Mouse (Mus musculus) hindbrain, embryonic 11.5 days (tissue): Measurements from ENCODE around the gene Zfp937. TPM values are rescaled to one million over a fixed set of nuclear protein-coding genes. Genes with fewer than 3 reads are reported as not detected.
"Not testable (repeated sequence)": the region's sequence is repeated elsewhere in the genome, so short reads cannot be mapped to it uniquely, and the experiment has no call there.

Experiments
- ATAC-seq: fragments of 200-750 bp; cut with Nextera tagmentation; 2 replicates; pipeline ENCODE4 v1.8.0; 2017; ENCODE audit warnings: mild to moderate bottlenecking, moderate TSS enrichment, moderate library complexity; ENCODE audit not compliant: low FRiP score
- DNase-seq: peaks from one replicate; pipeline ENCODE4 v3.0.0-alpha.2; 2015; ENCODE audit warnings: low spot score
- H3K27ac ChIP-seq: fragments of 300-500 bp; sonication (generic); 2 replicates; pipeline ENCODE4 v1.5.1; 2014; ENCODE audit warnings: mild to moderate bottlenecking, low read depth, low read length
- H3K27me3 ChIP-seq: fragments of 300-500 bp; sonication (generic); 2 replicates; pipeline ENCODE4 v1.6.1; 2014; ENCODE audit warnings: mild to moderate bottlenecking, low read length, moderate library complexity, mixed read lengths; ENCODE audit not compliant: control insufficient read depth, insufficient read depth
- H3K36me3 ChIP-seq: fragments of 300-500 bp; sonication (generic); 2 replicates; pipeline ENCODE4 v1.6.1; 2014; ENCODE audit warnings: mild to moderate bottlenecking, low read length, moderate library complexity, mixed read lengths; ENCODE audit not compliant: control insufficient read depth, insufficient read depth
- H3K4me1 ChIP-seq: fragments of 300-500 bp; sonication (generic); replicated peaks from 2 replicates; pipeline ENCODE4 v1.6.1; 2014; ENCODE audit warnings: low read length, mixed read lengths; ENCODE audit not compliant: control insufficient read depth, insufficient read depth
- H3K4me2 ChIP-seq: fragments of 300-500 bp; sonication (generic); replicated peaks from 2 replicates; pipeline ENCODE4 v1.6.1; 2014; ENCODE audit warnings: mild to moderate bottlenecking, low read depth, low read length
- H3K4me3 ChIP-seq: fragments of 300-500 bp; sonication (generic); 2 replicates; pipeline ENCODE4 v1.5.1; 2014; ENCODE audit warnings: low read depth, low read length
- H3K9ac ChIP-seq: fragments of 300-500 bp; sonication (generic); 2 replicates; pipeline ENCODE4 v1.6.1; 2014; ENCODE audit warnings: low read depth, low read length
- H3K9me3 ChIP-seq: fragments of 300-500 bp; sonication (generic); 2 replicates; pipeline ENCODE4 v1.6.1; 2016; ENCODE audit warnings: low read length; ENCODE audit not compliant: control insufficient read depth
- WGBS: fragments of 180-500 bp; shearing (Covaris S2); extraction: QIAGEN DNeasy Blood & Tissue Kit; methylation state at CpG from one replicate; pipeline ENCODE4 v1.1.7; 2014; 5-methylcytosine and 5-hydroxymethylcytosine counted together
- polyA plus RNA-seq: library from polyadenylated mRNA; unstranded; fragments of >200 nt; fragmentation: Nextera tagmentation; extraction: Ambion mirVana; gene quantifications from 2 replicates; pipeline ENCODE4 v1.2.1, GENCODE M21; 2014

The Zfp937 gene
- polyA plus RNA-seq, 1 experiment from 2014 or later, result 13.8 TPM

GRCm38 (mm10) chr2:150256861-150257260 is 39.0 kb downstream of the Zfp937 start:
- H3K4me2 ChIP-seq, H3K9me3 ChIP-seq, H3K27me3 ChIP-seq, H3K27ac ChIP-seq, H3K4me3 ChIP-seq, ATAC-seq, H3K36me3 ChIP-seq, H3K4me1 ChIP-seq, H3K9ac ChIP-seq, DNase-seq: not testable (repeated sequence)
- 70% methylated on average over 2 of the region's 2 CpGs for WGBS

GRCm38 (mm10) chr2:150257291-150257690 is 39.4 kb downstream of the Zfp937 start, which contains the start of gene Gm14124:
Gm14124 (plus strand) TSS chr2:150257517.
- not testable (repeated sequence) for H3K27me3 ChIP-seq, H3K4me3 ChIP-seq, H3K4me2 ChIP-seq, H3K36me3 ChIP-seq, H3K27ac ChIP-seq, DNase-seq, ATAC-seq, H3K4me1 ChIP-seq, H3K9me3 ChIP-seq, H3K9ac ChIP-seq
- WGBS, result 84% methylated on average over 4 of the region's 4 CpGs

Other genes starting within 250 kb of the Zfp937 start
- gene Zfp120, start 81.4 kb upstream of the Zfp937 start, polyA plus RNA-seq, result 11.0 and 11.2 TPM in 2 replicates
- gene Gm10770, start 38.4 kb upstream of the Zfp937 start, polyA plus RNA-seq, result not detected in 2 replicates
- gene Gm14139, start 36.3 kb upstream of the Zfp937 start, polyA plus RNA-seq, result not detected in 2 replicates
- 3.1 and 3.6 TPM in 2 replicates for gene Gm21994, start 37.5 kb downstream of the Zfp937 start, polyA plus RNA-seq
- not detected in 2 replicates for gene Gm14124, start 39.4 kb downstream of the Zfp937 start, polyA plus RNA-seq
- 0.88 and 1.0 TPM in 2 replicates for gene Gm10130, start 105.6 kb downstream of the Zfp937 start, polyA plus RNA-seq
- 12.9 and 14.4 TPM in 2 replicates for gene 3300002I08Rik, start 144.7 kb downstream of the Zfp937 start, polyA plus RNA-seq
- gene Zfp442, start 233.4 kb downstream of the Zfp937 start, polyA plus RNA-seq, result 7.9 and 9.6 TPM in 2 replicates